Mouse (Mus musculus): ENCODE measurements around the gene Sptssa. TPM values are rescaled to one million over a fixed set of nuclear protein-coding genes. Genes with fewer than 3 reads are reported as not detected.
A peak's percentile ranks its signal among the peaks of the same experiment; 100 is the strongest.
"Not testable (repeated sequence)": the region's sequence is repeated elsewhere in the genome, so short reads cannot be mapped to it uniquely, and the experiment has no call there.

Sptssa gene
- polyA plus RNA-seq, 1 experiment from 2014 or later, result 171 TPM

DNA sequence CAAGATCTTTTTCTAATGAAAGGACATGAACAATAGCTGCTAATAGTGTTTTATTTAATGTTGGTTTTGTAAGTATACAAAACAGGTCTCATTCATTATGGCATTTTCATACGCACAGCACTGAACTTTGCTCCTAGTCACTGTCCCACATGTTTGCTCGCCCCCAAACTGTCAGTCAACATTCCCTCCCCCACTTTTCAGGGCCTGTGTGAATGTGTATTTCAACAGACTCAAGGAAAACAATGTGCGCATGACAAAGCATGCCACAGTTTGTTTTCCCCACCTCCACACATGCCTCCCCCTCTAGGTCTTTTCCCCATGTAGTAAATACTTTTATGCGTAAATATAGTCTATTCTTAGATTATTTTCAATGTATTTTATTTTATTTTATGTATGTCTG is 14.9 kb upstream of the Sptssa start:
- WGBS, result 84% methylated on average over 4 of the region's 4 CpGs
- ATAC-seq (ENCODE audit: low FRiP score, low read depth), result no peak
- Histone ChIP-seq H3K36me3 (peaks cover 42% of the 10 kb centered on the region), H3K4me2 (replicated peaks) (no peak overlapping the region), H3K27ac (no peak overlapping the region), H3K27me3 (replicated peaks) (no peaks in the 10 kb centered on the region), H3K4me3 (no peak overlapping the region), H3K9me3 (no peaks in the 10 kb centered on the region), H3K4me1 (no peaks in the 10 kb centered on the region), H3K9ac (no peak overlapping the region)

GRCm38 (mm10) chr12:54668141-54668540 is 11.8 kb upstream of the Sptssa start:
- peaks cover 25% of the 10 kb centered on the region for H3K36me3 ChIP-seq
- no peak overlapping the region for H3K4me2 ChIP-seq (replicated peaks)
- H3K9ac ChIP-seq, result no peak overlapping the region
- H3K27me3 ChIP-seq (replicated peaks), result no peaks in the 10 kb centered on the region
- whole genome bisulfite sequencing, result 100% methylated on average over 1 of the region's 1 CpGs
- no peak overlapping the region for H3K4me3 ChIP-seq
- no peaks in the 10 kb centered on the region for H3K9me3 ChIP-seq
- no peak overlapping the region for H3K27ac ChIP-seq
- H3K4me1 ChIP-seq, result no peaks in the 10 kb centered on the region
- ATAC-seq (ENCODE audit: low FRiP score, low read depth), result no peak

DNA sequence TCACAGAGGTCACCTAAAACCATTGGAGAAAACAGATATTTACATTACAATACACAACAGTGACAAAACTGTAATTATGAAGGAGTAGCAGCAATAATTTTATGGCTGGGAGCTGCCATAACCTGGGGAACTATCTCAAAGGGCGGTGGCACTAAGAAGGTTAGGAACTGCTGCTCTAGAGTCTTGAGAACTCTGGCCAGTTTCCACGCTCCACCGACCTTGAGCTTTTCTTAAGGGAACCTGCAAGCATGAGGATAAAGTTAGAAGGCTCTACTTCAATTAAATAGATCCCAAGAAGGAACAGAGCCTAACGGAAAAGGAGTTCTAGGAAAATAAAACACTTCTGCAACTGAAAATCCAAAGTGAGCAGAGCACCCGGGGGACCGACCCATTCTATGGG is 9.2 kb upstream of the Sptssa start:
- no peak for ATAC-seq (ENCODE audit: low FRiP score, low read depth)
- H3K4me2 ChIP-seq (replicated peaks), result no peak overlapping the region
- H3K27ac ChIP-seq, result no peak overlapping the region
- H3K4me3 ChIP-seq, result no peak overlapping the region
- no peak overlapping the region for H3K9ac ChIP-seq
- H3K27me3 ChIP-seq (replicated peaks), result no peaks in the 10 kb centered on the region
- no peaks in the 10 kb centered on the region for H3K9me3 ChIP-seq
- peaks cover 6% of the 10 kb centered on the region; the same call in 1 of the 2 replicates for H3K36me3 ChIP-seq
- WGBS, result 85% methylated on average over 6 of the region's 6 CpGs
- H3K4me1 ChIP-seq, result no peaks in the 10 kb centered on the region

DNA sequence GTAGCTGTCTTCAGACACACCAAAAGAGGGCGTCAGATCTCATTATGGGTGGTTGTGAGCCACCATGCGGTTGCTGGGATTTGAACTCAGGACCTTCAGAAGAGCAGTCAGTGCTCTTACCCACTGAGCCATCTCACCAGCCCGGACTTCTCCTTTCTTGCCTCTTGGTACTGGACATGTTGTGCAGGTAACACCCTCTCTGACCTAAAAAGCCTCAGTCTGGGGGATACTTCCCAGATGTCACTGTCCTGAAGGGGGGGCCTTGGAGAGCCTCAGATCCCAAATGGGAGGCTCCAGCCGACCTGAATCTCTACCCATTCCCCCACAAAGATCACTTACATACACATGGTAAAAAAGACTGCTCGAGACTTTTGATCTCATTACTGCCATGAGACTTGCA is 5.1 kb upstream of the Sptssa start:
- H3K4me1 ChIP-seq; ATAC-seq (ENCODE audit: low FRiP score, low read depth); H3K9me3 ChIP-seq; H3K36me3 ChIP-seq; H3K27ac ChIP-seq; H3K9ac ChIP-seq; H3K4me2 ChIP-seq (replicated peaks); H3K27me3 ChIP-seq (replicated peaks); H3K4me3 ChIP-seq: not testable (repeated sequence)
- WGBS, result 80% methylated on average over 5 of the region's 5 CpGs

DNA sequence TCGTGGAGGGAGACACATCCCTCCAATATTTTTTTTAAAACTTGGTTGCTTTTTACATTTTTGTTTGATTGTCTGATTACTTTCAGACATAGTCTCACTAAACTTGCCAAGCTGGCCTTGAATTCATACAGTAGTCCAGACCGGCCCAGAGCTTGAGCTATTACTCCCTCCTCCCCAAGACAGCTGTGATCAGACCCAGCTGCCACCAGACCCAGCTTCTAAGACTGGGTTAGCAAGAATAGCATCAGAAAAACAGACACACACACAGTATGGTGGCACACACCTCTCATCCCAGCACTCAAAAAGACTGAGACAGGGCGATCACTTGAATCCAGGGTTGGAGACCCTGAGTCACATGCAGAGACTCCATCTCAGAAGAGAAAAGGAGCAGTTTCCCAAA is 3.5 kb upstream of the Sptssa start:
- H3K9me3 ChIP-seq, result no peaks in the 10 kb centered on the region
- H3K36me3 ChIP-seq, result no peaks in the 10 kb centered on the region
- H3K9ac ChIP-seq, result no peak overlapping the region
- 88% methylated on average over 3 of the region's 3 CpGs for WGBS
- no peak overlapping the region for H3K27ac ChIP-seq
- peaks cover 11% of the 10 kb centered on the region for H3K4me1 ChIP-seq
- H3K27me3 ChIP-seq (replicated peaks), result no peaks in the 10 kb centered on the region
- H3K4me2 ChIP-seq (replicated peaks), result no peak overlapping the region
- no peak for ATAC-seq (ENCODE audit: low FRiP score, low read depth)
- no peak overlapping the region for H3K4me3 ChIP-seq

DNA sequence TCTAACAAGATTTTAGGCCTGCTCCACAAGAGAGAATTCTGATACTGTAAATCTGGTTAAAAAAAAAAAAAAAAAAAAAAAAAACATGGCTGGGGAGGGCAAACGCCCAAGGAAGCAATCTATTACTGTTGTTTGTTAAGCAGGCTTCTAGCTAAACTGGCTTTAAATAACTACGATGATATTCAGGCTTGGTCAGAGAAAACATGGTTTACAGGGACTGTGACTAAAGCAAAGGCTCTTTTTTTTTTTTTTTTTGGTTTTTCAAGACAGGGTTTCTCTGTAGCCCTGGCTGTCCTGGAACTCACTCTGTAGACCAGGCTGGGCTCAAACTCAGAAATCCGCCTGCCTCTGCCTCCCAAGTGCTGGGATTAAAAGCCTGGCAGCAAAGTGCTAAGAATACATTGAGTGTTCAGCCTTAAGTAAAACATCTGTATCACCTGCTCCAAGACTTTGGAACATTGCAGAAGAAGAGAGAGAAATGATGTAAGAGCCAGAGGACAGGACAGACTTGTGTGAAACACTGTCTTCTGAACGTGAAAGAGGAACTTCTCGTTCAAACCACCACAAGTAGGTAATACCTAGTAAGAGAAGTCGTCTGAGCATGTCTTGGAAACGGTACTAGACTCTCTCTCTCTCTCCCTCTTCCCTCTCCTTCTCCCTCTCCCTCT is 2.2 kb upstream of the Sptssa start:
- H3K36me3 ChIP-seq, result no peaks in the 10 kb centered on the region
- no peaks in the 10 kb centered on the region for H3K27me3 ChIP-seq (replicated peaks)
- H3K4me1 ChIP-seq, result peaks cover 21% of the 10 kb centered on the region
- no peak overlapping the region for H3K4me2 ChIP-seq (replicated peaks)
- ATAC-seq (ENCODE audit: low FRiP score, low read depth), result no peak
- no peak overlapping the region for H3K4me3 ChIP-seq
- WGBS, result 84% methylated on average over 7 of the region's 7 CpGs
- H3K27ac ChIP-seq, result no peak overlapping the region
- H3K9ac ChIP-seq, result no peak overlapping the region
- H3K9me3 ChIP-seq, result no peaks in the 10 kb centered on the region

DNA sequence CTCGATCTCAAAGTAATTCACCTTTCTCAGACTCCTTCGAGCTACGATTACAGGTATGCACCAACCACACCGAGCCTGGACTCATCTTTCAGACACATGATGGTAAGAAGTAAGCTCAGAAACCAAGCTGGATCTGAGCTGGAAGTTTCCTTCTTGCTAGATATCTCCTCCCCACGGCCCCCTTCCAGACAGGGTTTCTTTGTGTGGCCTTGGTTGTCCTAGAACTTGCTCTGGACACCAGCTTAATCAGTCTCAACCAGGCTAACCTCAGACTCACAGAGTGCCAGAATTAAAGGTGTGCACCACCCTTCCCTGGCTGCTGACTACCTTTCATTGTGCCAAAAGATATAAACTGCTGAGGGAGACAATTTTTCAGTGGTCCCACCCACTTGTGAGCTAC is 1.6 kb upstream of the Sptssa start:
- no peak overlapping the region for H3K9ac ChIP-seq
- WGBS, result 95% methylated on average over 5 of the region's 5 CpGs
- H3K9me3 ChIP-seq, result no peaks in the 10 kb centered on the region
- ATAC-seq (ENCODE audit: low FRiP score, low read depth), result no peak
- H3K36me3 ChIP-seq, result no peaks in the 10 kb centered on the region
- H3K27me3 ChIP-seq (replicated peaks), result no peaks in the 10 kb centered on the region
- no peak overlapping the region for H3K27ac ChIP-seq
- H3K4me1 ChIP-seq, result peaks cover 21% of the 10 kb centered on the region
- H3K4me3 ChIP-seq, result no peak overlapping the region
- H3K4me2 ChIP-seq (replicated peaks), result no peak overlapping the region

DNA sequence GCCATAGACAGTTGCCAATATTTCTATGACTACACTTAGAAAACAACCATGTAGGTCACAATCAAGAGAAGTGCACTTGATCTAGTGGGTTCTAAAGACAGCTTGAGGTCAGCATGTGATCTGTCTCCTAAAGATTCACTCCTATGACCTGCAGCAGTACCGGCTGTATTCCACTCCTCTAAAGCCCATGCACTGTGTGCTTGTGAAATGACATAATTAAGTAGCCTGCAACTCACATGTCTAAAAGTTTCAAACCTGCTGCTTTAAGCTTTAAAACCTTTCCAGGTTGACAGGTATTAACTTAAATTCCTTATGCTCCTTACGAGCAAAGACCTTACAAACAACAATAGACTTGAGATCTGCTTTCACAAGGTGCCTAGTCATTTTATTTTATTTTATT is 853 bp upstream of the Sptssa start:
- WGBS, result 69% methylated on average over 2 of the region's 2 CpGs
- peak overlapping the region; percentile 69; the same call in 1 of the 2 replicates for H3K4me3 ChIP-seq
- H3K4me2 ChIP-seq (replicated peaks), result peak overlapping the region; percentile 73
- no peaks in the 10 kb centered on the region for H3K9me3 ChIP-seq
- peaks cover 26% of the 10 kb centered on the region for H3K4me1 ChIP-seq
- no peaks in the 10 kb centered on the region for H3K36me3 ChIP-seq
- no peak overlapping the region for H3K9ac ChIP-seq
- H3K27me3 ChIP-seq (replicated peaks), result no peaks in the 10 kb centered on the region
- no peak overlapping the region for H3K27ac ChIP-seq
- ATAC-seq (ENCODE audit: low FRiP score, low read depth), result no peak

DNA sequence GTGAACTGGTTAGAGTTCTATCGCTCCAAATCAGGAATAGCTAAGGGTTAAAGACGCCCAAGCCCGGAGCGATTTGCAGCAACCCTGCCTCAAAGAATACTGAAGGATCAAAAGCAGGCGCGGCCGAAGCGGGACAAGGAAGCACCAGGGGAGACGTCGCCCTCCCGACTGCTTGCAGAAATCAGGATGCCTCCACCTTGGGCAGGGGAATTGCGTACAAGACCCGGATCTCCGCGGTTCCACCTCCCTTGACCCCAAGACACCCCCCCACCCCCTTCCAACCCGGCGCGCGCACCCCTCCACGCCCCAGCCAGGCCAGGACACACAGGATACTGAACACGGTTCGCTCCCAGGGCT is 356 bp downstream of the Sptssa start:
- peak overlapping the region; percentile 79 for H3K9ac ChIP-seq
- H3K27ac ChIP-seq, result peak overlapping the region; percentile 66
- no peaks in the 10 kb centered on the region for H3K9me3 ChIP-seq
- no peak; the same call in 1 of the 2 replicates for ATAC-seq (ENCODE audit: low FRiP score, low read depth)
- H3K4me3 ChIP-seq, result peak overlapping the region; percentile 69
- H3K27me3 ChIP-seq (replicated peaks), result no peaks in the 10 kb centered on the region
- peaks cover 36% of the 10 kb centered on the region for H3K4me1 ChIP-seq
- peak overlapping the region; percentile 73 for H3K4me2 ChIP-seq (replicated peaks)
- H3K36me3 ChIP-seq, result no peaks in the 10 kb centered on the region
- WGBS, result 0% methylated on average over 22 of the region's 22 CpGs

DNA sequence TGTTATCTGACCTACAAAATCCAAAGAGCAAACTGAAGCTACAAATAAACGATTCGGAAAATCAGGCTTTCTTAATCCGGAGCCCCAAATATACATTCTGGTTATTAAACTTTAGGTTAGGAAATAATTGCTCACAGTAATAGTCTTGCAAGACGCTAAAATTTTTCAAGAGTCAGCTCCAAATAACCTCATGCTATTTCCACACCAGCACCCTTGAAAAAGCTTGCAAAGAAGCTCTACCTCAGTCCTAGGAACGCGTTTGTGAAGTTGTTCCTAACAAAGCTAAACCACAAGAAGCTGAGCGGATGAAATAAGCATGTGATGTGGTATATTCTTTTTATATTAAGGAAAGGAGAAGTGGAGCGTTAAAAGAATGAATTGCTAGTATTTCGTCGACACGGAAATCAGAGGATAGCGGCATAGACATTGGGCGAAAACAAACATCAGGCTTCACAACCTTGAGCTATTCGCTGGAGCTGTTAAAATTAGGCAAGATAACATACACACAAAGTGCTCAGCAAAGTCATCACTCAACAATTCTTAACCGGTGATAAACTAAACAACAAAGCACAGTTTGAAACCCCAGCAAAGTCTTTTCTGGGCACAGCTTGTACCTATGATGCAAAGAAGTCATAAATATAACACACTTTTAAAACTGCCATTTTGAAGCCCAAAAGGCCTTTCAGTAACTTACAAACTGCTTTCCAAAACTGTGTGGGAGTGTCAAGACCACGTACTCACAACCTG is 908 bp downstream of the Sptssa start:
- H3K9me3 ChIP-seq, result no peaks in the 10 kb centered on the region
- peak overlapping the region; percentile 73 for H3K4me2 ChIP-seq (replicated peaks)
- H3K9ac ChIP-seq, result peak overlapping the region; percentile 79
- no peak overlapping the region; the same call in 1 of the 2 replicates for H3K27ac ChIP-seq
- no peaks in the 10 kb centered on the region for H3K27me3 ChIP-seq (replicated peaks)
- 28% methylated on average over 16 of the region's 16 CpGs for WGBS
- H3K36me3 ChIP-seq, result no peaks in the 10 kb centered on the region
- H3K4me1 ChIP-seq, result peaks cover 36% of the 10 kb centered on the region
- ATAC-seq (ENCODE audit: low FRiP score, low read depth), result no peak
- H3K4me3 ChIP-seq, result peak overlapping the region; percentile 69

DNA sequence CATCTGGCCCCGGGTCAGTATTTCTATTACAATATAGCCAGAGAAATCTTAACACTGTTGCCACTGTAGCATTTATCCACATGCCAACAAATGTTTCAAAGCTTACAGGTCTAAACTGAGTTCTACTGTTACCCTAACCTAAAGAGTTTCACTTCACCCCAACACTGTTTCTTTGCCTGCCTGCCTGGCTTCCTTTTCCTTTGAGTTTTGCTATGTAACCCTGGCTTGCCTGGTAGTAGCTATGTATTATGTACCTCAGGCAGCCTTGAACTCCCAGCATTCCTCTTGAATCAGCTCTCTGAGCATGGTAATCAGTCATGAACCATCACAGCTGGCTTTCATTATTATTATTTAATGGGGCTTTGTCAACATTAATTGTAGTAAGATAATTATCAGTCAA is 1.6 kb downstream of the Sptssa start:
- Histone ChIP-seq H3K4me3 (no peak overlapping the region), H3K27me3 (replicated peaks) (no peaks in the 10 kb centered on the region), H3K4me1 (peaks cover 36% of the 10 kb centered on the region), H3K9ac (no peak overlapping the region), H3K4me2 (replicated peaks) (peak overlapping the region; percentile 73), H3K36me3 (peaks cover 4% of the 10 kb centered on the region; the same call in 1 of the 2 replicates), H3K9me3 (no peaks in the 10 kb centered on the region), H3K27ac (no peak overlapping the region)
- ATAC-seq (ENCODE audit: low FRiP score, low read depth), result no peak
- WGBS, result 85% methylated on average over 1 of the region's 1 CpGs

DNA sequence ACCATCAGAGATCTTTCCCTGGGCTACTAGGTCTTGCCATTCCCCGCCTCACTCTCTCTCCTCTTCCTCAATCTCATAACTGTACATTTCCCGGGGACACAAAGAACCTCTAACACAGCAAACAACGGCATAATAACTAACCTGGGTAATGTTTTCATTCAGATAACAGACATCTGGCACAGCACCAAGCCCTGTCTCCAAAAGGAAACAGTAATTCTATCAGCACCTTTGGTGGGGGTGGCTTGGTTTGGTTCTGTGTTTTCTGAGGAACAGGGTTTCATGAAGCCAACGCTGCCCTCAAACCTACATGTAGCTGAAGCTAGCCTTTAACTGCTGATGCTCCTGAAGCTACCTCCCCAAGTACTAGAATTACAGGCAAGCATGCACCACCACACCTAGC is 2.2 kb downstream of the Sptssa start:
- Histone ChIP-seq H3K27ac (no peak overlapping the region), H3K4me2 (replicated peaks) (peak overlapping the region; percentile 73; the same call in 1 of the 2 replicates), H3K9ac (no peak overlapping the region), H3K27me3 (replicated peaks) (no peaks in the 10 kb centered on the region), H3K4me1 (peaks cover 36% of the 10 kb centered on the region), H3K4me3 (no peak overlapping the region), H3K36me3 (peaks cover 4% of the 10 kb centered on the region; the same call in 1 of the 2 replicates), H3K9me3 (no peaks in the 10 kb centered on the region)
- WGBS, result 89% methylated on average over 4 of the region's 4 CpGs
- ATAC-seq (ENCODE audit: low FRiP score, low read depth), result no peak

Data from neural tube, embryonic 12.5 days (tissue).